Mouse (Mus musculus) Muller cell, postnatal 12 days (primary cell): ENCODE results near the gene C2cd5.

Source experiments
- DNase-seq: peaks from one replicate; pipeline ENCODE4 v3.0.0-alpha.2; 2015; ENCODE audit errors: inconsistent ontology term

C2cd5 gene

DNA sequence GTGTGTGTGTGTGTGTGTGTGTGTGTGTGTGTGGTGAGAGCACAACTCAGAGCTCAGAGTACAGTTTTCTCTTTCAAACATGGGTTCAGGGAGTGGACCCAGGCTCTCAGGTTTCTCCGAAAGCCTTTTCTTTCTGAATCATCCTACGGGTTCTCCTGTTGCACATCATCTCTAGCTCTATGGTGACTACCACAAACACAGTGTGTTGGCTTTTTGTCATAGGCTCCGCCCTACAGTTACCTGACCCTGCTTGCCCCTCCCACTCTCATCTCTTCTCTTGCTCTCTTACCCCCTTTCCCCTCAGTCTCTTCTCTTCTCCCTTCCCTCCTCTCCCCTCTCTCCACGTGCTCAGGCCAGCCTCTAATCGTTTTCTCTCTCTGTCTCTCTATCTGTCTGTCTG, 15.6 kb upstream of the C2cd5 start:
- DNase-seq, result no peak

DNA sequence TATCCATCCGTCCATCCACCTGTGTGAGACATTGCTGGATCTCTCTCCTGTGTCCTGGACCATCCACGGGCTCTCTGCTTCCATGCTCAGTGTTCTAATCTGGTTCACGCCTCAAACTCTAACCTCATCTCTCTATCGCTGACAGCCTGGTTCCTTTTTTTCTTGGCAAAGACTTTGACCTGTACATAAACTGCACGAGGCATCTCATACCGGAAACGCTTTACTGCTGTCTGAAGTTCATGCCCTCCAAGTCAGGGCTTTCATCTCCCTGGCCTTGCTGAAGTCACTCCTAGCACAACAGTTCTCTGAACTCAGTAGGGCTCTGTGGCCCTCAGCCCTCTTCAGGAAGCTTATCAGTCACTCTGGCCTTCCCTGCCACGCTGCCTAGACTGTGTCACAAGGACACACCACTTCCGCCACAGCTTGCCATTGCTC, 15.1 kb upstream of the C2cd5 start:
- no peak for DNase-seq

DNA sequence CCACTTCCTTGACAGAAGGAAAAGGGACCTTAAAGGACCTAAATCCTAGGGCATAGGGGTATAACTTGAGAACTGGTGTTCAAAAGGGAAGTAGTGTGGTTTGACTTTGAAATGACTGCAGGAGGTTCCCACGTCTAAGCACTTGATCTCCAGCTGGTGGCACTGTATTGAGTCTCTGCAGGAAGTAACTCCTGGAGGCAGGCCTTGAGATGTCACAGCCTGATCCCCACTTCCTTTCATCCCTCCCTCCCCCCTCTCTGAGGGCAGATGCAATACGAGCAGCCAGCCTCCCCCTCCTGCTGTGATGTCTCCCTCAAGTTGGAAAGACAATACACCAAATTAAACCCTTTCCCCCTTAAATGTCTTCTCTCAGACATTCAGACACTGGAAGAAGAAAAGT, 14.6 kb upstream of the C2cd5 start:
- DNase-seq, result no peak

DNA sequence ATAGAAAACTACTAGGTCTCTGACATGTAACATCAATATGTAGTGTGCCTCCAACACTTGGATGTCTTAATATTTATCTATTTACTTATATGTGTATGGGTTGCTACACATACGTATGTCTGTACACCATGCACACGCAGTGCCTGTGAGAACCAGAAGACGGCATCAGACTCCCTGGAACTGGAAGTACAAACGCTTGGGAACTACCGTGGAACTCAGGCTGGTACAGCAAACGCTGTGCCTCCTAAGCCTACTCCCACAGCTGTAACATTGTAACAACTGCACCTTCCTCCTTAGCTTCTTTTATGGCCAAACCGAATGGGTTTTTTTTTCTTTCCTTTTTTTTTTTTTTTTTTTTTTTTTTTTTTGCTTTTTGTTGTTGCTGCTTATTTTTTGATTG, 10.4 kb upstream of the C2cd5 start:
- DNase-seq, result no peak

DNA sequence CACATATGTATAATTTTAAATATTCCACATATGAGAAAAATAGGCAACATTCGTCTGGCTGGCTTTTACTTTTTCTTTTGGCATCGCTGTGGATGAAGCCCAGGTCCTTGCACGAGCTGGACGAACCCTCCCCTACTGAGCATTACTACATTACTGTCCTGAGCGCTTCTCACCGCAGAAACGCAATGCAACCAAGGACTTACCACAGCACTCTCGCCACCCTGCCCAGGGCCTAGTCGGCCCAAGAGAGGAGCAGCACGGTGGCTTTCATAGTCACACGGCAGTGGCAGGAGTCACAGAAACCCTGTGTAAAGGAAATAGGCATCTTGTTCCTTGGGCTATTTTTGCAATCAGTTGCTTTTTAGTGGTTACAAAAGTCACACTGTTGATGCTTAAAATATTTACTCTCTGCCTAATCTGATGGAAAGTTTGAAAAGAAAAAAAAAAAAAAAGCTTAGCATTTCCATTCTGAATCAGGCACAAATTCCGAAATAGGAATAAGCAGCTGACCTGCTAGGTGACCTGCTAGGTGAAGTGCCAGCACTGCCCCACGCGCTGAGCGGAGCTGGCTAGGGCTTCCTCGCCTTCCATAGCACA, 9.8 kb upstream of the C2cd5 start:
- DNase-seq, result no peak

DNA sequence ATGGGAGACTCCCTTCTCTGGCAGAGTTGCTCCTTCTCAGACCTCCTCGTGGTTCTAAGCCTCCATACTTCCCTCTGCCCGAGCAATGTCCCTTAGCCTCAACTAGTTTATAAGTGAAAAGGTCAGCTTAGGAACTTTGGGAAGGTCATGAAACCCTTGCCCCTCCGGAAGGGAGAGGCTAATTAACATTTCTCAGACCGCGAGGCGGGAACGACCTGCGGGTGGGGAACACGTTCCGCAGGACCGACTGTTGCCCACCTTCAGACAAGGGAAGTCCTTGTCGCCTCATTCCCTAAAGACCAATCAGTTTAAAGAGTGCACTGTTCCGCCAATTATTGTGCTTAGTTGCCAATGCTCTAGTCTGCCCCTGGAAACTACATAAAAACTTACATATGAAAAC, 8.1 kb upstream of the C2cd5 start:
- no peak for DNase-seq

DNA sequence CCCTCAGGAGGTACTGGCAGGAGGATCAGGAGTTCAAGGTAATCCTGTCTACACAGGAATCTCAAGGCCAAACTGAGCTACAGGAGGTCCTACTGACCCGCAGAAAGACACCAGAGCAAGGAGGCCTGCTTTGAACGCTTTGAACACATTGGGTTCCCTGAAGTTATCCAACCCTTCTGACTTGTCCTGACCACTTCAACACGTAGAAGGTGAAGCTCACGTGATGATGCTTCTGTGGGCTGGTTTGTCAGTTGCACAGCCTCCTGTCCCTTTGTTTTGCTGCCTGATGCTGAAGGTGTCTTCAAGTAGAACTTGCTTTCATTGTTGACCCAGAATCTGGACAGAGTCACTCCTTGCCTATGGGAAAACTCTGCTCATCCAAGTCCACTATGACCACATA, 7.7 kb upstream of the C2cd5 start:
- DNase-seq, result no peak

DNA sequence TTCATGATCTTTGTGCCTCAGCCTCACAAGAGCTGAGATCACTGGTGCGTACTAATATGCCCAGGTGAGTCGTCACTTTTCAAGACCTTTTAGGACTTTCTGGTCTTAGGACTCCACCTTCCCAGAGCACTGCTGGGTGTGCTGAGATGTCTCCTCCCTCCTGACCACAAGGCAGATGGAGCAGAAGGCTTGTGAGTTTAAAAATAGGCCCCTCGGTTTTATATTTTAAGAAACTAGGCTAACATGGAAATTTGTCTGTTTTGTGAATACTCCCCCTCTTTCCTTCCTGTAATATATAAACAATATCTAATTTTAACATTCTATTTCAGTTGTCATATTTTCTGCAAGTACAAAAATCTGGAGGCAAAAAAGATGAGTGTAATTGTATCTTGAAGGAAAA, 5.8 kb upstream of the C2cd5 start:
- no peak for DNase-seq

DNA sequence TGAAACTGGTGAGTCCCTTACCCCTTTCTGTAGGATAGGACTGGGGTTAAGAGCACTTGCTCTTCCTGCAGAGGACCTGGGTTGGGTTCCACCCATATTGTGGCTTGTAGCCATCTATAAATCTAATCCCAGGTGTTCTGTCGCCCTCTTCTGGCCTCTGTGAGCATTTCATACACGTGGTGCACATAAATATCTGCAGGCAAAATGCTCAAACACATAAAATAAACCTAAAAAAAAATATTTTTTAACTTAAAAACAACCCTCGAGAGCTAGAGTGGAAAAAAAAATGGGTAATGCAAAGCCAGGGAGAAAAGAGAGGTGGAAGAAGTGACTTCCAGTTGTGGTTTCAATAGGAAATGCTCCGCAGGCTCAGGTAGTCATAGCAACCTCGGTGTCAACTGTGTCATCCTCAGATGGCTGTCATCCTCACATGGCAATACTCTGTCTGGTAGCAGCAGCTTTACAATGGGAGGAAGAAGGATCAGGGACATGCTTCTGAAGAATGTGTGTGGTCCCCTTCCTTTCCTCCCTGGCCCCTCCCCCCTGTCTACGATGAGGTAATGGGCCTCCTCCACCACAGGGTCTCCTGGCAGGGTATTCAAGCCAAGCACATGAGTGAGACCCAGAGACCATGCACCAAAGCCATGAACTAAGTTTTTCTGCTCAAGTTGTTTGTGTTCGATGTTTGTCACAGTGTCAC, 4.2 kb upstream of the C2cd5 start:
- DNase-seq, result no peak

DNA sequence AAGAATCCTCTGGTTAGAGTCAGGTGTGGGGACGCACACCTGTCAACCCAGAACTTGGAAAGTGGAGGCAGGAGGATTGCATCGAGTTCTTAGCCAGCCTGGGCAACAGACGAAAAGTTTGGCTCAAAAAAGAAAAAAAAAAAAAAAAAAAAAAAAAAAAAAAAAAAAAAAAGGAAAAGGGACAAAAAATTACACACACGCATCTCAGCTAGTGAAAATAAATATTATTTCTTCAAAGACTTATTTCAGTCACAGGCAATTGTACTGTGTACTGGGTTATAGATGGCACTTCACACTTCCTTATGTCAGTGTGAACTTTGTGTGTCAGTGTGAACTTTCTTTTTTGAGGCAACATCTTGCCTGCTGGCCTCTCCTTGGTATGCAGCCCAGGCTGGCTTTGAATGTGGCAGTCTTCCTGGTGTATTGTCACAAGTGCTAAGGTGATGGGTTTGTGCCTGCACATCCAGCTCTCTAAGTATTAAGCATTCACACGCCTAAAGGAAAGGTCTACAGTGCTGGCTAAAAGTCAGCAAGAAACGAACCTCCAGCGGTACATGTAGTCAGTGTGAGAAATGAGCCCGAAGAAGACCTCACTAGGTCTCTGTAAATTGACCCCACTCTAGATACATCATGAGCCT, 656 bp upstream of the C2cd5 start:
- DNase-seq, result no peak

DNA sequence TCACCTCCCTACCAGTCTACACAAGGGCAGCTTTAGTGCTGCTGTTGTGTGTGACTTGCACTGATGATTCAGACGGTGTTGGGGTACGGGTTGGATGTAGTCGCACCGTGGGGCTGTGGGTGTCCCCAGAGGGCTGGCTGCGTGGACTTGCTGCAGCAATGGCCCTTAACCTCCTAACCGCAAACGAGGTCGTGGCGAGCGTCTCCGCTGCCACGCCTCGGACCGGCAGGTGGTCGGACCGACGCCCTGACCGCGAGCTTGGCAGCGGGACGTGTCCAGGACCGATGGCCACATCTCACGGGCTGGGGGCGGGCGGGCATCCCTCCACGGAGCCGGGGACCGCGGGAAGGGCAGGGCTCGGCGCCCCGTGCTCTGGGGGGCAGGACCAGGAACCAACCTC, 660 bp downstream of the C2cd5 start:
- peak; percentile 71 for DNase-seq

DNA sequence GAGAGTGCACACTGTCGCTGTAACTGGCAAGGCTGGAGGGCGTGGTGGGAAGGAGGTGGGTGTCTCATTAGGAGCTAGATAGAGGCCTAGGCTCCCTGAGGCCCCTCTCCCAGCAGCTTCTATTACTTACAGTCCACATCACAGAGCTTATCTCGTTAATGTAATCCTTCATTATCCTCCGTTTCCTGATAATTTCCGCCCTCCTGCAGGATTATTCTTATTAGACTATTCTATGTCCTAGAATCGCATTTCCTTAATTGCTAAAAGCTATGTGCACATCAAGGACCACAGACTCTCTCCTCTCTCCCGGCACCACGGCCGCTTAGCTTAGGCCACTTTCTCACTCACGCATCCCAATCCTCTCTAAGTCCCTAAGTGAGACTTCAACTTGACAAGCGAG, 4.8 kb downstream of the C2cd5 start:
- DNase-seq, result no peak

DNA sequence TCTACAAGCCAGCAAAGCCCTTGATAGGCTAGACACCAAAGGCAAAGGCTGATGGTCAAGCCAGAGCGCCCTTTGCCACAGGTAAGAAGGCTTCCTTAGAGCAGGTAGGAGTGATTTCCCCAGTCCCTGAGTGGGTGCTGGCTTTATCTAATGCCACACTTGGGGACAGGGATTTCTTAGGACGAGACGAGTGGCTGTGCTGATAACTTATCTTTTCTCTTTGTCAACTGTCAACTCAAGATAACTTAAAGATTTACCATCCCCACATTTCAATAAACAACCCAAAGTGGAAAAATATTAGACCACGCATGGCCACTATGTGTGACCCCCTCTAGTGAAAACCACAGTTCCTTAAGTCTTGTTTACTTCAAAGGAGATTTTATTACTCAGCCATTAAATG, 7.1 kb downstream of the C2cd5 start:
- no peak for DNase-seq

DNA sequence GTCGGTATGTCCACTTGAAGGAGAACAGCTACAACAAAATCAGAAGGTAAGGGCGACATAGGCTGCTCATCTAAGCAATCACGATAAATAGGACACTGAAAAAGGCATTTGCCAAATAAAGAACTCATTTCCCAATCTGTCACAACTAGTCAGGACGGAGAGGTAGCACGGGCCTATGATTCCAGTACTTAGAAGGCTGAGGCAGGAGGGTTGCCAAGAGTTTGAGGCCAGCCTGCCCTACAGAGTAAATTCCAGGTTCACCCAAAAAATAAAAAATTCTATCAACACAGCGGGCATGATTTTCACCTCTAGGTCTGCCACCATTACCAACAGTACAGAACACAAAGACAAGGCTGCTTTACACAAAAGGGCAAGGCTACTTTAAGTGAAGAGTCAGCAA, 8.9 kb downstream of the C2cd5 start:
- DNase-seq, result no peak

DNA sequence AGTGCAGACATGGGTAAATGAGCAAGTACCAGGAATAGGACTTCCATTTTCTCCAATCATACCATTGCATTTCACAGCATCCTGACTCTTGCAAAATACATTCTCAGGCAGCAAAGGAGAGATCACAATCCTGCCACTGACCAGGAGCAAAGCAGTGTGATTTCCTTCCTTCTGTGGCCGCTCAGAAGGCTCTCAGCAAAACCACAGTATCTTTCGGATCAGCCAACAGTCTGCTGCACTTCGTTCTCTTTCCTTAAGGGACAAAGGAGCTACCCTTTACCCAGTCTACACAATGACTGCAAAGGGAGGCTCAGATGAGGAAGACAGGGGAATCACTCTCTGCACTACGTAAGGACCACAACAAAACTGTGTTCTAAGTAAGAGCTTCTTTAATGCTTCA, 12.6 kb downstream of the C2cd5 start:
- no peak for DNase-seq

DNA sequence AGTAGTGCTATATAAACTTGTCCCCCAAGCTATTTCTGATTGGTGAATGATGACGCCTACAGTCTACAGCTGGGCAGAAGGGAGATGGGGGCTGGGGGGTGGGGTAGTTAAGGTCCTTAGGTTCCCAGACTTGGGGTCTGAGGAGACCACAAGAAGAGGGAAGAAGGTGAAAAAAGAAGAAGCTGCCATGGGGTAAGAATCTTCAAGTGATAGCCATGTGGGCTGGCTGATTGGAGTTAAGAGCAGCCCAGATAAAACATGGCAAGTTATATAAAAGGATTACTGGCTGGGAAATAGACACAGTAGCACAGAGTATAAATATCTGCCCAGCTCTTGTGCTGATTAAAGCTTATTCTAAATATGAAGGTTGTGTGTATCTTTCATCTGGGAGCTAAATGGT, 14.0 kb downstream of the C2cd5 start:
- DNase-seq, result no peak

DNA sequence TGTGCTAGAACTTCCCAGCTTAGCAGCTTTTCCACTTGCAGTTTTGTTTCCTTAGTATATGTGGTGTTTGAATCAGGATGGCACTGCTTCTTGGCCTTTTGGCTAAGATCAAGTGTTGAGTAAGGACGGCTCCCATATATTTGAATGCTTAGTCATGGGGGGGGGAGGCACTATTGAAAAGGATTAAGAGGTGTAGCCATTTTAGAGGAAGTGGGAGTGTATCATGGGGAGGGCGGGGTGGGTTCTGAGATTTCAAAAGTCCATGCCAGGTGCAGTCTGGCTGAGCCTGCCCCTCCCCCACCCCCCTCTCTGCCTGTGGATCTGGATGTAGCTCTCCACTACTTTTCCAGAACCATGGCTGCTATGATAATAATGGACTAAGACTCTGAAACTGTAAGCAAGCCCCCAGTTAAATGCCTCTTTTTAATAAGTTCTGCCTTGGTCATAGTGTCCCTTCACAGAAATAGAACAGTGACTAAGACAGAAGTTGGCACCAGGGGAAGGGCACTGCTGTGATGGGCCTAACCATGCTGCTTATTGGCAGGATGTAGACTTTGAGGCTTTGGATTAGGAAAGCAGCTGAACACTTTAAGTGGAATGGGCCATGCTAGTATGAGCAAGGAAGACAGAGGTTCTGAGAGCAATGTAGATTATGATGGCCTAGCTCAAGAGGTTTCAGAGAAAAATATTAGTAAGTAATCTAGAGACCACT, 15.5 kb downstream of the C2cd5 start:
- peak; percentile 30 for DNase-seq

DNA sequence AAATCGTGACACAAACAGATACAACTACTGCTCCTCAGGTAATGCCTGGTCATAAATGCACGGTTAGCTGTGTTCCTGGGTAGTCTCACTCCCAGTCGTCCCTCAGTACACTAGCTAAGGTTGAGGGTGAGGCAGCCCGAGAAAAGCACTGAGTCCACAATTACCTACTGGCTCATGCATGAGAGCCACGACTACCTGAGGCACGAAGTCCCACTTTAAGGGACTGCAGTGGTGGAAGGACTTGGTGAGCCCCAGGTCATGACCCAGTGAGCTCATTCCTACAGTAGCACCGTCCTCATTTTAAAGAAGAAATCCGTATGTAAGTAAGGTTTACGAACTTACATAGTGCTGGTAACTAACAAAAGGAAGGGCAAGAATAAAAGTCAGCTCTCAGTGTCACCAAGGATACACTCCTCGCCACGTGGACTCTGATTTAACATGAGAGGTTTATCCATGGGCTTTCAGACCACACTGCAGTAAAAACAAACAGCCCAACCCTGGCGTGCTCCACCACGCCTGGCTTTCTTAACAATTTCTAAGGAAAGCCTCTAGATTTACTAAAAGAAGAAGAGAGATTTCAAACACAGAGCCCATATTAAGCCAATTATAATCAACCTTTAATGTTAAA, 18.3 kb downstream of the C2cd5 start:
- DNase-seq, result no peak

DNA sequence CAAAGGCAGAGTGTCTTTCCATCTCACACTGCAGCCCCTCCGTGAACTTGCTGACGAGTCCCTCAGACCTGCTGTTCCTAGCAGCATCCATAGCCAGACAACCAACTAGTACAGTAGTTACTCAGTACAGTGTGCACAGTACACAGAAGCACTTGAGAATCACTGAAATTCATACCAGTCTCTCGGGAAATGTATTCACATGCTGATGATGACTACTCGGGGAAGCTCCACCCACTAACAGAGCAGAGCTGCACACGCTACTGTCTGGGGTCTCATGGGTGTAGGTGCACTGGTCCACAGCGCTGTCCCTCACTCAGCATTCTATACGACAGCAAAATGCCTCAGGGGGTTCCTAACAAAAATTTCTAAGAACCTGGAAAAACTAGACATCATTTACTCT, 19.2 kb downstream of the C2cd5 start:
- DNase-seq, result no peak

DNA sequence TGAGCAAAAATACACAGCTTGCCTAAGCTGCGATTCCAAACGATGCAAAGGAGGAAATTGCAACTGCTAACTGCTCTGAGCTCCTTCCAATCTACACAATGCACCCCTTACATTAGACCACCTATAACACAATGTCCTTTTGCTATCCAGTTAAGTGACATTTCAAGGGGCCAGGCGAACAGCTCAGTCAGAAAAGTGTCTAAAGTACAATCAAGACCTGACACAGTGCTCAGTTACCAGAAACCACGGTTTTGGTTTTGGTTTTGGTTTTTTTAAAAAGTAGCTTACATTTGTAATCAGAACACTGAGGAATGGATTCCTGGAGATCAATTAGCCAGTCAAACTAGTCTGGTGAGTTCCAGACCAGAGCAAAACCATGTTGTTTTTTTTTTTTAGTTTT, 20.8 kb downstream of the C2cd5 start:
- DNase-seq, result no peak

DNA sequence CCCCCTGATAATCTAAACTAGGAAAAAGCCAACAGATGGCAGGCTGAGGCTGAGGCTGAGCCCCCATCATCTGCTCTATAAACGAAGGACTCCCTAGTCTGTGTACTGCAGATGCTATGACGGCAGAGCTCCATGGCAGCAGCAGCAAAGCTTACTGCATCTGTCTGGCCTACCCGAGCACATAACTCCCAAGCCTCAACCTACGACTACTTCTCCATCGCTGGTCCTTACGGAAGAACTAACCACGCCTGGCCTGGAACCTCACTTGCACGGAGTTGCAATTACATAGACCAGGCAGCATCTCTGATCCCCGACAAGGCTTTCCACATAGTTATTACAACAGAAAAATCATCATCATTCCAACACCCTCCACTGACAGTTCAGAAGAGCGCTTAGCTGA, 23.5 kb downstream of the C2cd5 start:
- DNase-seq, result no peak

DNA sequence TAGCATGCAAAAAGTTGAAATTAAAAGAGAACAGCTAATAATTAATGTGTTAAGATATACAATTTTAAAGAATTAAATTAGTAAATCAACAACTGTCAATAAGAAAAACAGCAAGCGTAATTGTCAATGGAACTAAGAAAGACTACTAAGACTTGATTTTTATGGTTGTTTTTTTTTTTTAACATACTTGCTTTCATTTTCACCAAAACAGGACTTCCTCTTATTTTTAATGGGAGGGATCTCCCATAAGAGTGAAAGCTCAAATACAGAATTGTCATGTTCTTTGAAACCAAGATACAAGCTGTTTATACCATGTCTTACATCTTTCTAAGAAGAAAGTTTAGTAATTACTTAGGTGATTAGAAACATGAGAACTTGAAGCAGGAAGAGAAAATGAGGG, 26.0 kb downstream of the C2cd5 start:
- DNase-seq, result no peak
